Mouse (Mus musculus) erythroblast, embryonic 14.5 days (primary cell): ENCODE data around the gene Prr15l.

Source experiments
- GATA1 ChIP-seq: IDR thresholded peaks from 2 replicates; pipeline ENCODE4 v1.6.1; 2012; ENCODE audit warnings: low read length, inconsistent platforms, mixed read lengths
- TAL1 ChIP-seq: IDR thresholded peaks from 3 replicates; pipeline ENCODE4 v1.6.1; 2012; ENCODE audit warnings: low read length, inconsistent platforms, mixed read lengths

DNA sequence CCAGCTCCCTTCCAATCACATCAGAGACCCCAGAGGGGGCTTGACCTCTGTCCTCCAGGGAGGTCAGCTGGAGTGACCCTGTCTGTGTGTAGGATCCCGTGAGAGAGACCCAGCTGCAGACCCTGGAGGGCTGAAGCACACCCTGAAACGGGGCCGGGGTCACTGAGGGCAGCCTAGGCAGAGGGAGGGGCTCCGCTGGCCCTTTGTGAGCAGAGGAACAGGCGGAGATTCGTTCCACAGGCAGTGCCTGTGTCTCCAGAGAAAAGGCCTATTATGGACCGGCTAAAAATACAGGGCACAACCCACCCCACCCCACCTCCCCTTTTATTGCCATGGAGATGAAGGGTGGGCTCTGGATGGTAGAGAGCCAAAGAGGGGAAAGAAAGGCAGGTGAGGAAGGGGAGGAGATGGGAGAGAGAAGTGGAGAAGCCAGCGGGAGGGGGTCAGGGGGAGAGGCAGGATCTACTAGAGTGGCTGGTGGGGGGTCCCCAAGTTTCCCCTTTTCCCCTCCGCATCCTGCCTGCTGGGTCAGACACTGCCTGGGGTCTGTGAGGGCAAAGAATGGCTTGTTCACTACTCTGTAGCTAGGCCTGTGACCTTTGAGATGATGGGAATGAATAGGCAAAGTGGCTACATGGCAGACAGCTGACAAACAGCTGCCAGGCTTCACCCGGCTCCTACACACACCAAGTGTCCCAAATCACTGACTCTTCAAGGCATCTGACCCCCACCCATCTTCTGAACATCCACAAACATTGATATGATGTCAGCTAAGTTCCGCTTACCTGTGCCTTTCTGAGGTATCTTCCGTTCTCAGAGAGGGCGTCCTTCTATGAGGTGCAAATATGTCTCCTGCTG lies 28.2 kb upstream of the Prr15l start:
- TF ChIP-seq GATA1 (no peak), TAL1 (no peak)
